Mouse (Mus musculus): ENCODE measurements around the gene Hpgd. TPM values are rescaled to one million over a fixed set of nuclear protein-coding genes. Genes with fewer than 3 reads are reported as not detected.
A peak's percentile ranks its signal among the peaks of the same experiment; 100 is the strongest.
"Not testable (repeated sequence)": the region's sequence is repeated elsewhere in the genome, so short reads cannot be mapped to it uniquely, and the experiment has no call there.

Hpgd gene
- polyA plus RNA-seq (2012; rRNA removed): 5.1 and 6.9 TPM in 2 replicates

GRCm38 (mm10) chr8:56294373-56294877 is at the start of gene Hpgd:
TSS of gene Hpgd (plus strand) at chr8:56294585.
- H3K27ac ChIP-seq (ENCODE audit: control insufficient read depth, insufficient read depth, low read depth, low read length): peak within 1 kb of the TSS; percentile 57
- H3K4me3 ChIP-seq (ENCODE audit: control insufficient read depth, low read depth, low read length): peak within 1 kb of the TSS; percentile 70
- TF ChIP-seq POLR2A (IDR thresholded peaks at IDR 0.05; ENCODE audit: control insufficient read depth, low read depth, low read length) (0 out of 2 replicates have a peak, but pooled peaks have one; percentile 32), CTCF (IDR thresholded peaks at IDR 0.05; ENCODE audit: control insufficient read depth, insufficient read depth, insufficient replicate concordance, low read depth, low read length) (no peak)
- H3K27me3 ChIP-seq (ENCODE audit: control insufficient read depth, insufficient read depth, low read length): no peaks in the 10 kb centered on the region
- peaks cover 4% of the 10 kb centered on the region for H3K4me1 ChIP-seq (ENCODE audit: control insufficient read depth, insufficient read depth, low read length)
- no peaks in the 10 kb centered on the region for H3K36me3 ChIP-seq (ENCODE audit: control insufficient read depth, insufficient read depth, low read length)

- H3K27me3 ChIP-seq (ENCODE audit: control insufficient read depth, insufficient read depth, low read length); H3K4me1 ChIP-seq (ENCODE audit: control insufficient read depth, insufficient read depth, low read length); H3K4me3 ChIP-seq (ENCODE audit: control insufficient read depth, low read depth, low read length); H3K36me3 ChIP-seq (ENCODE audit: control insufficient read depth, insufficient read depth, low read length); H3K27ac ChIP-seq (ENCODE audit: control insufficient read depth, insufficient read depth, low read depth, low read length): not testable (repeated sequence)
Observed at GRCm38 (mm10) chr8:56251728-56252127, 42.7 kb upstream of the Hpgd start.

- no peak overlapping the region for H3K27ac ChIP-seq (ENCODE audit: control insufficient read depth, insufficient read depth, low read depth, low read length)
- no peak for TF ChIP-seq CTCF (IDR thresholded peaks at IDR 0.05; ENCODE audit: control insufficient read depth, insufficient read depth, insufficient replicate concordance, low read depth, low read length)
- no peak for TF ChIP-seq POLR2A (IDR thresholded peaks at IDR 0.05; ENCODE audit: control insufficient read depth, low read depth, low read length)
Observed at GRCm38 (mm10) chr8:56252314-56252713, 42.1 kb upstream of the Hpgd start.

GRCm38 (mm10) chr8:56261190-56261589 is 33.2 kb upstream of the Hpgd start:
- TF ChIP-seq CTCF (IDR thresholded peaks at IDR 0.05; ENCODE audit: control insufficient read depth, insufficient read depth, insufficient replicate concordance, low read depth, low read length) (no peak), POLR2A (IDR thresholded peaks at IDR 0.05; ENCODE audit: control insufficient read depth, low read depth, low read length) (no peak)
- Histone ChIP-seq H3K27me3 (ENCODE audit: control insufficient read depth, insufficient read depth, low read length) (no peaks in the 10 kb centered on the region), H3K27ac (ENCODE audit: control insufficient read depth, insufficient read depth, low read depth, low read length) (no peak overlapping the region), H3K4me1 (ENCODE audit: control insufficient read depth, insufficient read depth, low read length) (peaks cover 2% of the 10 kb centered on the region; the same call in 1 of the 2 replicates), H3K4me3 (ENCODE audit: control insufficient read depth, low read depth, low read length) (no peak overlapping the region), H3K36me3 (ENCODE audit: control insufficient read depth, insufficient read depth, low read length) (no peaks in the 10 kb centered on the region)

More at GRCm38 (mm10) chr8:56252314-56252713, 42.1 kb upstream of the Hpgd start:
- no peaks in the 10 kb centered on the region for H3K36me3 ChIP-seq (ENCODE audit: control insufficient read depth, insufficient read depth, low read length)
- H3K27me3 ChIP-seq (ENCODE audit: control insufficient read depth, insufficient read depth, low read length): no peaks in the 10 kb centered on the region
- no peak overlapping the region for H3K4me3 ChIP-seq (ENCODE audit: control insufficient read depth, low read depth, low read length)
- no peaks in the 10 kb centered on the region for H3K4me1 ChIP-seq (ENCODE audit: control insufficient read depth, insufficient read depth, low read length)

- no peak overlapping the region for H3K4me3 ChIP-seq (ENCODE audit: control insufficient read depth, low read depth, low read length)
- H3K27ac ChIP-seq (ENCODE audit: control insufficient read depth, insufficient read depth, low read depth, low read length): no peak overlapping the region
- H3K27me3 ChIP-seq (ENCODE audit: control insufficient read depth, insufficient read depth, low read length): no peaks in the 10 kb centered on the region
- H3K4me1 ChIP-seq (ENCODE audit: control insufficient read depth, insufficient read depth, low read length): no peaks in the 10 kb centered on the region
- no peaks in the 10 kb centered on the region for H3K36me3 ChIP-seq (ENCODE audit: control insufficient read depth, insufficient read depth, low read length)
- TF ChIP-seq CTCF (IDR thresholded peaks at IDR 0.05; ENCODE audit: control insufficient read depth, insufficient read depth, insufficient replicate concordance, low read depth, low read length): no peak
- no peak for TF ChIP-seq POLR2A (IDR thresholded peaks at IDR 0.05; ENCODE audit: control insufficient read depth, low read depth, low read length)
Observed at GRCm38 (mm10) chr8:56269687-56270663, 24.4 kb upstream of the Hpgd start.

GRCm38 (mm10) chr8:56272934-56273333 is 21.5 kb upstream of the Hpgd start:
- Histone ChIP-seq H3K27ac (ENCODE audit: control insufficient read depth, insufficient read depth, low read depth, low read length) (no peak overlapping the region), H3K4me3 (ENCODE audit: control insufficient read depth, low read depth, low read length) (no peak overlapping the region), H3K36me3 (ENCODE audit: control insufficient read depth, insufficient read depth, low read length) (no peaks in the 10 kb centered on the region), H3K4me1 (ENCODE audit: control insufficient read depth, insufficient read depth, low read length) (no peaks in the 10 kb centered on the region), H3K27me3 (ENCODE audit: control insufficient read depth, insufficient read depth, low read length) (no peaks in the 10 kb centered on the region)
- no peak for TF ChIP-seq POLR2A (IDR thresholded peaks at IDR 0.05; ENCODE audit: control insufficient read depth, low read depth, low read length)
- TF ChIP-seq CTCF (IDR thresholded peaks at IDR 0.05; ENCODE audit: control insufficient read depth, insufficient read depth, insufficient replicate concordance, low read depth, low read length): no peak

- no peak overlapping the region for H3K27ac ChIP-seq (ENCODE audit: control insufficient read depth, insufficient read depth, low read depth, low read length)
- no peaks in the 10 kb centered on the region for H3K36me3 ChIP-seq (ENCODE audit: control insufficient read depth, insufficient read depth, low read length)
- no peaks in the 10 kb centered on the region for H3K4me1 ChIP-seq (ENCODE audit: control insufficient read depth, insufficient read depth, low read length)
- TF ChIP-seq CTCF (IDR thresholded peaks at IDR 0.05; ENCODE audit: control insufficient read depth, insufficient read depth, insufficient replicate concordance, low read depth, low read length) (no peak), POLR2A (IDR thresholded peaks at IDR 0.05; ENCODE audit: control insufficient read depth, low read depth, low read length) (no peak)
- H3K4me3 ChIP-seq (ENCODE audit: control insufficient read depth, low read depth, low read length): no peak overlapping the region
- no peaks in the 10 kb centered on the region for H3K27me3 ChIP-seq (ENCODE audit: control insufficient read depth, insufficient read depth, low read length)
Observed at GRCm38 (mm10) chr8:56275316-56275715, 19.1 kb upstream of the Hpgd start.
